Mouse (Mus musculus): ENCODE measurements around the gene Lama1. TPM values are rescaled to one million over a fixed set of nuclear protein-coding genes. Genes with fewer than 3 reads are reported as not detected.

The Lama1 gene
- total RNA-seq, 1 experiment = 112 TPM

- Histone ChIP-seq H3K4me1 (ENCODE audit: control insufficient read depth in 2 of 2, insufficient read depth in 2 of 2, low read length in 2 of 2, poor library complexity in 1 of 2) (no peaks in the 10 kb centered on the region), H3K27ac (ENCODE audit: insufficient read depth, low read depth, low read length, poor library complexity, severe bottlenecking) (no peak overlapping the region), H3K9me3 (ENCODE audit: control insufficient read depth, insufficient read depth, low read depth, low read length) (no peaks in the 10 kb centered on the region), H3K9ac (ENCODE audit: insufficient read depth, low read depth, low read length, poor library complexity, severe bottlenecking) (no peak overlapping the region), H3K4me3 (ENCODE audit: insufficient read depth in 1 of 2, low read depth in 1 of 2, low read length in 2 of 2, poor library complexity in 1 of 2, severe bottlenecking in 1 of 2) (no peak overlapping the region), H3K36me3 (ENCODE audit: control insufficient read depth, insufficient read depth, low read length, poor library complexity, severe bottlenecking) (peaks cover 3% of the 10 kb centered on the region)
- DNase-seq (ENCODE audit: low read depth, low spot score) = no peak
- in situ Hi-C loops (cut with MboI; ENCODE audit: low sequenced_read_pairs in 2 of 2, unreplicated experiment in 2 of 2) = no loop called here
- no peak for TF ChIP-seq ZNF384 (IDR thresholded peaks at IDR 0.05; ENCODE audit: low read depth, low read length)
- TF ChIP-seq HCFC1 (IDR thresholded peaks at IDR 0.05; ENCODE audit: borderline replicate concordance, insufficient read depth, low read length) = no peak
- TF ChIP-seq CHD2 (IDR thresholded peaks at IDR 0.05; ENCODE audit: low read depth, low read length) = no peak
Observed at GRCm38 (mm10) chr17:67809171-67809570, 112.1 kb downstream of the Lama1 start.

DNA sequence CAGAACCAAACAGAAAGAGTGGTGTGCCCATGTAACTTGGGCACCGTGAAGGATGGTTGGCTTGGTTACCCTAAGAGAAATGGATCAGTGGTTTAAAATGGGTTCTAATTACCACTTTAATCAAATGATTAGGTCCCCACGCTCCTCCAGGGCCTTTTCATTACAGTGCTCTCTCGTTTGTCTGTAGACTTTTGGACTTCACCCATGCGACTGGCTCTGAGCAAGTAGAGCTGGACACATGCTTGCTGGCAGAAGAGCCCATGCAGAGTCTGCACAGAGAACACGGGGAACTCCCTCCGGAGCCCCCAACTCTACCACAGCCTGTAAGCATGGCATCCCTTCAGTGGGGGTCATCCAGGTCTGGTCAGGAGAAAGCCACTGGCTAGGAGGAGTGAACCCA, 116.6 kb downstream of the Lama1 start:
- no peak overlapping the region for H3K4me3 ChIP-seq (ENCODE audit: insufficient read depth in 1 of 2, low read depth in 1 of 2, low read length in 2 of 2, poor library complexity in 1 of 2, severe bottlenecking in 1 of 2)
- in situ Hi-C loops (cut with MboI; ENCODE audit: low sequenced_read_pairs in 2 of 2, unreplicated experiment in 2 of 2) = no loop called here
- no peak for DNase-seq (ENCODE audit: low read depth, low spot score)

DNA sequence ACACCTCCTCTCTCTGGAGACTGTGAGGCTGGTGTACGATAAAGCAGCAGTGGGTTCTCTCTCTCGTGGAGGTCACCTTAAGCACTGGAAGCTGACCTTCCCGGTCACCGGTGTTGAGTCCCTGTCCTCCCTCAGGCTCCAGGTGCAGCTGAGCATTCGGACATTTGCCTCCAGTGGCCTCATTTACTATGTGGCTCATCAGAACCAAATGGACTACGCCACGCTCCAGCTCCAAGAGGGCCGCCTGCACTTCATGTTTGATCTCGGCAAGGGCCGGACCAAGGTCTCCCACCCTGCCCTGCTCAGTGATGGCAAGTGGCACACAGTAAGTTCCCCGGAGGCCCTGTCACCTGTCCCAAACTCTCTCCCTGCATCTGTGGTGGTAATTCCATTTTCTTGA, 118.7 kb downstream of the Lama1 start:
- in situ Hi-C loops (cut with MboI; ENCODE audit: low sequenced_read_pairs in 2 of 2, unreplicated experiment in 2 of 2) = no loop called here
- Histone ChIP-seq H3K36me3 (ENCODE audit: control insufficient read depth, insufficient read depth, low read length, poor library complexity, severe bottlenecking) (no peaks in the 10 kb centered on the region; the same call in none of the 2 replicates), H3K4me3 (ENCODE audit: insufficient read depth in 1 of 2, low read depth in 1 of 2, low read length in 2 of 2, poor library complexity in 1 of 2, severe bottlenecking in 1 of 2) (no peak overlapping the region)

More for the DNA sequence above, 116.6 kb downstream of the Lama1 start:
- H3K9ac ChIP-seq (ENCODE audit: insufficient read depth, low read depth, low read length, poor library complexity, severe bottlenecking) = no peak overlapping the region
- H3K4me1 ChIP-seq (ENCODE audit: control insufficient read depth in 2 of 2, insufficient read depth in 2 of 2, low read length in 2 of 2, poor library complexity in 1 of 2) = no peaks in the 10 kb centered on the region
- peaks cover 2% of the 10 kb centered on the region for H3K36me3 ChIP-seq (ENCODE audit: control insufficient read depth, insufficient read depth, low read length, poor library complexity, severe bottlenecking)
- TF ChIP-seq CHD2 (IDR thresholded peaks at IDR 0.05; ENCODE audit: low read depth, low read length) = no peak
- TF ChIP-seq HCFC1 (IDR thresholded peaks at IDR 0.05; ENCODE audit: borderline replicate concordance, insufficient read depth, low read length) = no peak
- TF ChIP-seq ZC3H11A (IDR thresholded peaks at IDR 0.05; ENCODE audit: borderline replicate concordance, low read depth, low read length) = no peak
- TF ChIP-seq MAFK (IDR thresholded peaks at IDR 0.05; ENCODE audit: insufficient read depth, low read depth, low read length) = no peak
- TF ChIP-seq ZNF384 (IDR thresholded peaks at IDR 0.05; ENCODE audit: low read depth, low read length) = no peak
- H3K27ac ChIP-seq (ENCODE audit: insufficient read depth, low read depth, low read length, poor library complexity, severe bottlenecking) = no peak overlapping the region
- no peaks in the 10 kb centered on the region for H3K9me3 ChIP-seq (ENCODE audit: control insufficient read depth, insufficient read depth, low read depth, low read length)

DNA sequence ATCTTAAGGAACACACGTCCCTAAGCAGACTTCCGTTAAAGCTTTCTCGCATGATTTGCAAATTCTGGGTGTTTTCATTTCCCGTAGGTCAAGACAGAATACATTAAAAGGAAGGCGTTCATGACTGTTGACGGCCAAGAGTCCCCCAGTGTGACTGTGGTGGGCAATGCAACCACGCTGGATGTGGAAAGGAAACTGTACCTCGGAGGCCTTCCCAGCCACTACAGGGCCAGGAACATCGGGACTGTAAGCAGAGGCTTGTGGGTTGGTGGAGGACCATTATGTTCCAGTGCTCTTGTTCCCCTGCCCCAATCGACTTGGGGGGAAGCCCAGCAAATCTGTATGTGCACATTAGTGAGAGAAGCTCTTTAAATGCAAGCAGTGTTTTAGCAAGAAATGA, 119.9 kb downstream of the Lama1 start:
- no peak for TF ChIP-seq HCFC1 (IDR thresholded peaks at IDR 0.05; ENCODE audit: borderline replicate concordance, insufficient read depth, low read length)
- TF ChIP-seq ZC3H11A (IDR thresholded peaks at IDR 0.05; ENCODE audit: borderline replicate concordance, low read depth, low read length) = no peak
- TF ChIP-seq MAFK (IDR thresholded peaks at IDR 0.05; ENCODE audit: insufficient read depth, low read depth, low read length) = no peak
- TF ChIP-seq CHD2 (IDR thresholded peaks at IDR 0.05; ENCODE audit: low read depth, low read length) = no peak
- no peak for TF ChIP-seq ZNF384 (IDR thresholded peaks at IDR 0.05; ENCODE audit: low read depth, low read length)

More for the DNA sequence above, 118.7 kb downstream of the Lama1 start:
- no peaks in the 10 kb centered on the region for H3K4me1 ChIP-seq (ENCODE audit: control insufficient read depth in 2 of 2, insufficient read depth in 2 of 2, low read length in 2 of 2, poor library complexity in 1 of 2)
- H3K27ac ChIP-seq (ENCODE audit: insufficient read depth, low read depth, low read length, poor library complexity, severe bottlenecking) = no peak overlapping the region
- H3K9ac ChIP-seq (ENCODE audit: insufficient read depth, low read depth, low read length, poor library complexity, severe bottlenecking) = no peak overlapping the region
- H3K9me3 ChIP-seq (ENCODE audit: control insufficient read depth, insufficient read depth, low read depth, low read length) = no peaks in the 10 kb centered on the region
- no peak for TF ChIP-seq MAFK (IDR thresholded peaks at IDR 0.05; ENCODE audit: insufficient read depth, low read depth, low read length)
- no peak for TF ChIP-seq ZC3H11A (IDR thresholded peaks at IDR 0.05; ENCODE audit: borderline replicate concordance, low read depth, low read length)
- TF ChIP-seq HCFC1 (IDR thresholded peaks at IDR 0.05; ENCODE audit: borderline replicate concordance, insufficient read depth, low read length) = no peak
- no peak for TF ChIP-seq CHD2 (IDR thresholded peaks at IDR 0.05; ENCODE audit: low read depth, low read length)
- no peak for TF ChIP-seq ZNF384 (IDR thresholded peaks at IDR 0.05; ENCODE audit: low read depth, low read length)
- no peak for DNase-seq (ENCODE audit: low read depth, low spot score)

GRCm38 (mm10) chr17:67827431-67827830, 130.4 kb downstream of the Lama1 start:
- no peak overlapping the region for H3K27ac ChIP-seq (ENCODE audit: insufficient read depth, low read depth, low read length, poor library complexity, severe bottlenecking)
- no peak overlapping the region for H3K4me3 ChIP-seq (ENCODE audit: insufficient read depth in 1 of 2, low read depth in 1 of 2, low read length in 2 of 2, poor library complexity in 1 of 2, severe bottlenecking in 1 of 2)
- H3K9ac ChIP-seq (ENCODE audit: insufficient read depth, low read depth, low read length, poor library complexity, severe bottlenecking) = no peak overlapping the region
- TF ChIP-seq ZNF384 (IDR thresholded peaks at IDR 0.05; ENCODE audit: low read depth, low read length) = no peak
- TF ChIP-seq HCFC1 (IDR thresholded peaks at IDR 0.05; ENCODE audit: borderline replicate concordance, insufficient read depth, low read length) = no peak
- no peak for TF ChIP-seq CHD2 (IDR thresholded peaks at IDR 0.05; ENCODE audit: low read depth, low read length)
- no peak for TF ChIP-seq ZC3H11A (IDR thresholded peaks at IDR 0.05; ENCODE audit: borderline replicate concordance, low read depth, low read length)
- no peak for TF ChIP-seq MAFK (IDR thresholded peaks at IDR 0.05; ENCODE audit: insufficient read depth, low read depth, low read length)
- no peaks in the 10 kb centered on the region for H3K4me1 ChIP-seq (ENCODE audit: control insufficient read depth in 2 of 2, insufficient read depth in 2 of 2, low read length in 2 of 2, poor library complexity in 1 of 2)
- in situ Hi-C loops (cut with MboI; ENCODE audit: low sequenced_read_pairs in 2 of 2, unreplicated experiment in 2 of 2) = no loop called here
- no peaks in the 10 kb centered on the region for H3K36me3 ChIP-seq (ENCODE audit: control insufficient read depth, insufficient read depth, low read length, poor library complexity, severe bottlenecking)
- no peaks in the 10 kb centered on the region for H3K9me3 ChIP-seq (ENCODE audit: control insufficient read depth, insufficient read depth, low read depth, low read length)
- no peak for DNase-seq (ENCODE audit: low read depth, low spot score)

More for the DNA sequence above, 119.9 kb downstream of the Lama1 start:
- H3K4me3 ChIP-seq (ENCODE audit: insufficient read depth in 1 of 2, low read depth in 1 of 2, low read length in 2 of 2, poor library complexity in 1 of 2, severe bottlenecking in 1 of 2) = no peak overlapping the region
- no peak overlapping the region for H3K9ac ChIP-seq (ENCODE audit: insufficient read depth, low read depth, low read length, poor library complexity, severe bottlenecking)
- no peak overlapping the region for H3K27ac ChIP-seq (ENCODE audit: insufficient read depth, low read depth, low read length, poor library complexity, severe bottlenecking)
- DNase-seq (ENCODE audit: low read depth, low spot score) = no peak
- no peaks in the 10 kb centered on the region for H3K4me1 ChIP-seq (ENCODE audit: control insufficient read depth in 2 of 2, insufficient read depth in 2 of 2, low read length in 2 of 2, poor library complexity in 1 of 2)
- peaks cover 2% of the 10 kb centered on the region for H3K36me3 ChIP-seq (ENCODE audit: control insufficient read depth, insufficient read depth, low read length, poor library complexity, severe bottlenecking)
- no peaks in the 10 kb centered on the region for H3K9me3 ChIP-seq (ENCODE audit: control insufficient read depth, insufficient read depth, low read depth, low read length)
- in situ Hi-C loops (cut with MboI; ENCODE audit: low sequenced_read_pairs in 2 of 2, unreplicated experiment in 2 of 2) = no loop called here
